Mouse (Mus musculus) C2C12 (cell line): ENCODE measurements around the gene Limch1. TPM values are rescaled to one million over a fixed set of nuclear protein-coding genes. Genes with fewer than 3 reads are reported as not detected.

Experiments
- H3K27me3 ChIP-seq: one replicate; pipeline ENCODE4 v1.6.1; 2011; ENCODE audit not compliant: control insufficient read depth, insufficient read depth, insufficient read length
- H3K36me3 ChIP-seq: one replicate; pipeline ENCODE4 v1.6.1; 2011; ENCODE audit not compliant: control insufficient read depth, insufficient read depth
- H3K4me3 ChIP-seq: one replicate; pipeline ENCODE4 v1.5.1; 2011; ENCODE audit warnings: mild to moderate bottlenecking, control low read depth; ENCODE audit not compliant: poor library complexity, insufficient read depth, severe bottlenecking
- H3K79me2 ChIP-seq: one replicate; pipeline ENCODE4 v1.6.1; 2011; ENCODE audit not compliant: control insufficient read depth, insufficient read depth
- H3K79me3 ChIP-seq: one replicate; pipeline ENCODE4 v1.6.1; 2011; ENCODE audit warnings: low read depth, control low read depth
- H3ac ChIP-seq: one replicate; pipeline ENCODE3; 2011; ENCODE audit warnings: low read depth; ENCODE audit not compliant: control insufficient read depth, insufficient read length
- CEBPB ChIP-seq: IDR thresholded peaks from one replicate; pipeline ENCODE4 v1.6.1; 2011; ENCODE audit warnings: low read depth, mild to moderate bottlenecking, control low read depth, moderate library complexity
- CTCF ChIP-seq: IDR thresholded peaks from one replicate; pipeline ENCODE4 v1.5.1; 2011; ENCODE audit not compliant: control insufficient read depth, insufficient read depth, insufficient read length
- FOSL1 ChIP-seq: IDR thresholded peaks from one replicate; pipeline ENCODE4 v1.8.0; 2011; ENCODE audit warnings: mild to moderate bottlenecking, low read length; ENCODE audit not compliant: poor library complexity, insufficient read depth, severe bottlenecking
- MAX ChIP-seq: IDR thresholded peaks from one replicate; pipeline ENCODE4 v1.6.1; 2011; ENCODE audit warnings: mild to moderate bottlenecking, control low read depth
- MYOD1 ChIP-seq: IDR thresholded peaks from one replicate; pipeline ENCODE4 v1.6.1; 2011; ENCODE audit warnings: low read depth; ENCODE audit not compliant: control insufficient read depth, insufficient read length
- MYOG ChIP-seq: IDR thresholded peaks from one replicate; pipeline ENCODE4 v1.6.1; 2011; ENCODE audit not compliant: control insufficient read depth, insufficient read length; ENCODE audit errors: extremely low read depth
- USF1 ChIP-seq: IDR thresholded peaks from one replicate; pipeline ENCODE4 v1.6.1; 2011; ENCODE audit warnings: low read depth, mild to moderate bottlenecking, control low read depth, moderate library complexity
- polyA plus RNA-seq: library from polyadenylated mRNA; unstranded; fragments of >200 nt; fragmentation: generic; extraction: Trizol; gene quantifications from one replicate; pipeline ENCODE4 v1.2.1, GENCODE M21; 2012; ENCODE audit warnings: missing spikeins

Limch1 gene
- polyA plus RNA-seq, 1 experiment = not detected

DNA sequence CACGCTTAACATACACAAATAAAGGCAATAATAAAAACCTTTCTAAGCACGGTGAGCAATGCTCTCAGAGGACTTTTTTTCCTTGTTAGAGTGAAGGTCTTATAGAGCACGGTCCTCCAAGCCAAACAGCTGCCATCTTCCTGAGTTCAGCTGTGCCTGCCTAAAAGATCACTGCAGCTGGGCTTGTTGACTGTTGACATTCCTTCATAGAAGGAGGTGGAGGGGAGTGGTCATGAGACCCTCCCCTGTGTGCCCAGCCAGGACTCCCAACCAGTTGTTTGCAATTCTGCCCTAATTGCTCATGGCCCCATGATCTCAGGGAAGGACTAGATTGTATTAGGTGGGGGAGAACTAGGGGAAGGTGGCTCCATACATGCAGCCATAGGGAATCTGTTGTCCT lies 189.0 kb downstream of the Limch1 start:
- TF ChIP-seq MAX (no peak), CEBPB (no peak), USF1 (no peak), MYOG (no peak), MYOD1 (no peak), FOSL1 (no peak), CTCF (no peak)
- Histone ChIP-seq H3K79me3 (no peaks in the 10 kb centered on the region), H3K4me3 (no peak overlapping the region), H3K36me3 (no peaks in the 10 kb centered on the region), H3K79me2 (no peaks in the 10 kb centered on the region), H3K27me3 (no peaks in the 10 kb centered on the region), H3ac (no peak overlapping the region)

DNA sequence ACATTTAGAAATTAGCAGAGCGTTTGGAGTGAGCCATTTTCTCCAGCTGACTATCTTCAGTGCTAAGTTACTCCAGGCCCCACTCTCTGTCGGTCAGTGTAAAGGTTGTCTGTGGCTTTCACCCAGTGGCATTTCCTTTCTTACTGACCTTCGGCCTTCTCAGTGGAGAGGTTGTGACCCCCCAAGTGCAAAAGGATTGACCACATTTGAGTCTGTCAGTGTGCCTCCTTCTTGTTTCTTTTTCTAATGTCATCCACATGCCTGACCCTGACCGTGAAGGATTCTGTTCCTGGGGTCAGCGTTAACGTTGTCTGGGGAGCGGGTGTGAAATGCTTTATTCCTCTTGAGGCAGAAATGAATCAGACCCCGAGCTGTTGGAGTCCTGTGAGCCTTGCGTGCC lies 191.7 kb downstream of the Limch1 start:
- Histone ChIP-seq H3K79me2 (no peaks in the 10 kb centered on the region), H3K36me3 (no peaks in the 10 kb centered on the region), H3K79me3 (no peaks in the 10 kb centered on the region), H3ac (no peak overlapping the region), H3K27me3 (no peaks in the 10 kb centered on the region), H3K4me3 (no peak overlapping the region)
- TF ChIP-seq FOSL1 = no peak
- TF ChIP-seq MYOD1 = no peak
- no peak for TF ChIP-seq MYOG

DNA sequence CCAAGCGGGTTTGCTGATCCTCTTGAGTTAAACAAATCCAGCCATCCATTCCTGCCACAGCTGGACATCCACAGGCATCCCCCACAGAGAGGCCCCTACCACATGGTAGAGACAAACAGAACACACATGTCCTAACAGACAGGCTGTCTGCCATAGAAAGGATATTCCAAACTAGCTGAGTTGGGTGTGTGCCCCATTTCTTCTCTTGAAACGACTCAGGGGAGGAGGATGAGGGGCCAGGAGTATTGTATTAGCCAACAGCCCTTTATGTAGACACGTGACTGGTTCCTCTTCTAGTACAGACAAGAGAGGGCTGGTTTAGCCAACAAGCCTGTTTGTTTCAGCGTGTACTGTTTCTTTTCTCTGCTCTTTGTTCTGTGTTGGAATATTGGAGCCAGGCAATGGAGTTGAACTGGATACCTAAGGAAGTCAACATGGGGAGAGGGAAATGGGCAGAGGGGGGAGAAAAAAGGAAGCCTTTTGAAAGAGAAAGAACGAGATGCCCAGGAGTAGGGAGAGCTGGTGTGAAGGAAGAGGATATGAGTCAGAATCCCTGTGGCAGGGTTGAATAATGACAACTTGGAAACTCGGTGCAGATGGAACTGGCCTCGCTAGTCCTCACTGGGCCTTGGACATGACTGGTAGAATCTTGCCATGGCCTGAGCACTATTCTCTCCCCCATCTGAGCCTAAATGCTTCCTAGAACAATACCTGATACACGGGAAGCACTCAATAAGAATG lies 196.3 kb downstream of the Limch1 start:
- Histone ChIP-seq H3K27me3 (no peaks in the 10 kb centered on the region), H3K4me3 (no peak overlapping the region)
- TF ChIP-seq MYOG (no peak), CTCF (no peak), MYOD1 (no peak), USF1 (no peak), CEBPB (no peak), MAX (no peak), FOSL1 (no peak)

DNA sequence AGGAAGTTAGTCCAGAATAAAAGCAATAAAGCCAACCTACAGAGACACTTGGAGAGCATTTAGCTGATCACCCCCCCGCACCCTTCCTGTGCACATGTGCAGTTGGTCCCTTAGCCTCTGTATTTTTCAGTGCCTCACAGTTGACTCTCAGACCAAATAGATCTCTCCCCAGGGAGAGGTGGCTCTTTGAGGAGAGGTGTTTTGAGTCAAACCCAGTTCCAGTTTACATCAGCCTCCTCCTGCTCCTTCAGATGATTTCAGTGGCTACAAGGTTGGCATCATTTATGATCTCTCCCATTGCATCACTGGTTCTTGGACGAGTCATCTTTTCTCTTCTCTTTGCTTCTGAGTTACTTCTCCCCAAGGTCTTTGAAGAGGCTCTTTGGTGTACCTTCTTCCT lies 197.3 kb downstream of the Limch1 start:
- Histone ChIP-seq H3K79me3 (no peaks in the 10 kb centered on the region), H3K27me3 (no peaks in the 10 kb centered on the region), H3K4me3 (no peak overlapping the region), H3K36me3 (no peaks in the 10 kb centered on the region), H3ac (no peak overlapping the region), H3K79me2 (no peaks in the 10 kb centered on the region)
- no peak for TF ChIP-seq MYOG

More for the DNA sequence above, 196.3 kb downstream of the Limch1 start:
- H3K79me2 ChIP-seq = no peaks in the 10 kb centered on the region
- H3K79me3 ChIP-seq = no peaks in the 10 kb centered on the region
- no peak overlapping the region for H3ac ChIP-seq
- H3K36me3 ChIP-seq = no peaks in the 10 kb centered on the region

DNA sequence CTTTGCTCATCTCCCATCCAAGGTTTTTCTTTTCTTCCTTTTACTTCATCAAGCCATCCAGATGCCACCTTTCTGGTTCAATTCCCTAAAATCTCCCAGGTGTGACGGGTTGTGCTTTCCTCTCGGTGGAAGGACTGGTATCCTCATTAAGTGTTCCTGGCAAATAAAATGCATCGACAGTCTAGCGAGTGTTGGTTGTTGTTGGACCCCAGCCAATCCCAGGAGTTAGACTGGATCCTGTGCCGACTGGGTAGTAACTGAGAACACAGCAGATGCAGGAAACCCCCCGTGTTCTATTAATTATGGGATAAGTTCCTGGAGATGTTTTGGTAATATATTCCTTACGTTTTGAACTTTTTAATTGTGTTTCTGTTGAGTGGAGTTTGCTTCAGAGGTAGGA lies 197.9 kb downstream of the Limch1 start:
- no peak for TF ChIP-seq CTCF
- no peak for TF ChIP-seq MYOG
- no peak for TF ChIP-seq CEBPB
- no peak for TF ChIP-seq USF1
- TF ChIP-seq MAX = no peak
- no peak for TF ChIP-seq MYOD1
- no peak for TF ChIP-seq FOSL1
- Histone ChIP-seq H3K4me3 (no peak overlapping the region), H3K79me3 (no peaks in the 10 kb centered on the region), H3K36me3 (no peaks in the 10 kb centered on the region), H3K27me3 (no peaks in the 10 kb centered on the region), H3K79me2 (no peaks in the 10 kb centered on the region), H3ac (no peak overlapping the region)

DNA sequence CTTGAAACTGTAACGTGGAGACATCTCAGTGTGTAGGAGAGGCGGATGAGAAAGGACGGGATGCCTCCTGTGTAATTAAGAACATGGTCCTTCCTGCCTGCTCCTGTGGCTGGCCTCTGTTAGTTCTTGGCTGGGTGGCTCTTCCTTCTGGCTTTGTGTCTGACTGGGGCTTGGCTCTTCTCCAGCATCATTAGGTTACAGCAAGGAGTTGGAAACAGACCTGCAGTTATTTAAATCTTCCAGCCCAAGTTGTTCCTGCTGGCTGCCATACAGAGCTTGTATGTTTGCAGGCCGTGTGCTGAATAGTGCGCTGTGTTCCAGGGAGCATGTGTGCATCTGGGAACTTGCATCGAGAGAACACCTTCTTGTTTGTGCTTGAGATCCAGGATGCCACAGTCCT lies 202.3 kb downstream of the Limch1 start:
- TF ChIP-seq CTCF (no peak), CEBPB (no peak), USF1 (no peak), FOSL1 (no peak), MYOG (no peak), MAX (no peak), MYOD1 (no peak)
- no peaks in the 10 kb centered on the region for H3K79me3 ChIP-seq
- no peaks in the 10 kb centered on the region for H3K79me2 ChIP-seq
- no peak overlapping the region for H3ac ChIP-seq
- H3K27me3 ChIP-seq = no peaks in the 10 kb centered on the region
- H3K36me3 ChIP-seq = no peaks in the 10 kb centered on the region
- H3K4me3 ChIP-seq = no peak overlapping the region
